Mouse (Mus musculus) CH12.LX (cell line): ENCODE results near the gene Cct3. TPM values are rescaled to one million over a fixed set of nuclear protein-coding genes. Genes with fewer than 3 reads are reported as not detected.

Experiments
- DNase-seq: peaks from one replicate; pipeline ENCODE4 v3.0.0-alpha.2; 2013; ENCODE audit errors: extremely low read depth
- H3K27ac ChIP-seq: 2 replicates; pipeline ENCODE4 v1.5.1; 2012; ENCODE audit warnings: low read depth, mild to moderate bottlenecking, control low read depth, moderate library complexity; ENCODE audit not compliant: insufficient read depth
- H3K27me3 ChIP-seq: replicated peaks from 2 replicates; pipeline ENCODE3; 2012; ENCODE audit warnings: inconsistent platforms
- H3K36me3 ChIP-seq, 2 experiments: replicated peaks in 1 of 2; 2 replicates each; pipeline versions ENCODE3 to v1.6.1; 2012; ENCODE audit warnings: inconsistent platforms in 1 of 2, low read length in 1 of 2, mild to moderate bottlenecking in 1 of 2, mixed read lengths in 1 of 2, moderate library complexity in 1 of 2; ENCODE audit not compliant: control insufficient read depth in 1 of 2, insufficient read depth in 1 of 2
- H3K4me1 ChIP-seq, 2 experiments: 2 replicates each; pipeline ENCODE4 v1.6.1; 2012; ENCODE audit warnings: inconsistent platforms in 1 of 2, moderate library complexity in 1 of 2; ENCODE audit not compliant: insufficient read depth in 2 of 2, control insufficient read depth in 1 of 2
- H3K4me2 ChIP-seq: 2 replicates; pipeline ENCODE4 v1.6.1; 2012; ENCODE audit warnings: low read depth, mild to moderate bottlenecking, control low read depth; ENCODE audit not compliant: poor library complexity, insufficient read depth, severe bottlenecking
- H3K4me3 ChIP-seq, 3 experiments: fragments of 150-350 bp in 1 of 3; sonication (generic) in 1 of 3; replicated peaks in 1 of 3; 2 replicates each; pipeline versions ENCODE3 to v1.5.1; 2011 to 2012; ENCODE audit warnings: low read depth in 2 of 3, low read length in 2 of 3, mild to moderate bottlenecking in 2 of 3, moderate library complexity in 2 of 3, control low read depth in 1 of 3, improper control_type of control experiment in 1 of 3, inconsistent platforms in 1 of 3, mixed read lengths in 1 of 3; ENCODE audit not compliant: poor library complexity in 1 of 3
- H3K79me2 ChIP-seq: replicated peaks from 2 replicates; pipeline ENCODE4 v1.6.1; 2012; ENCODE audit warnings: mild to moderate bottlenecking, moderate library complexity; ENCODE audit not compliant: control insufficient read depth, poor library complexity, insufficient read depth, severe bottlenecking; ENCODE audit errors: extremely low read depth
- H3K9ac ChIP-seq: 2 replicates; pipeline ENCODE4 v1.6.1; 2012; ENCODE audit warnings: low read depth, mild to moderate bottlenecking, control low read depth, moderate library complexity; ENCODE audit not compliant: insufficient read depth
- H3K9me3 ChIP-seq: replicated peaks from 2 replicates; pipeline ENCODE3; 2012; ENCODE audit warnings: low read length, inconsistent platforms, mixed read lengths
- BHLHE40 ChIP-seq: IDR thresholded peaks from 2 replicates; pipeline ENCODE4 v1.6.1; 2011; ENCODE audit warnings: mild to moderate bottlenecking, low read depth, low read length, improper control_type of control experiment
- CHD1 ChIP-seq: IDR thresholded peaks from 2 replicates; pipeline ENCODE4 v1.6.1; 2012; ENCODE audit warnings: low read depth, low read length, improper control_type of control experiment, inconsistent platforms
- CHD2 ChIP-seq: IDR thresholded peaks from 2 replicates; pipeline ENCODE4 v1.6.1; 2011; ENCODE audit warnings: low read length, improper control_type of control experiment
- CTCF ChIP-seq, 2 experiments: IDR thresholded peaks in 1 of 2; conservative IDR thresholded peaks in 1 of 2; 2 replicates each; pipeline ENCODE4 v1.5.1; 2011 to 2012; ENCODE audit warnings: low read depth in 2 of 2, low read length in 2 of 2, improper control_type of control experiment in 1 of 2, inconsistent platforms in 1 of 2, mild to moderate bottlenecking in 1 of 2, moderate library complexity in 1 of 2
- E2F4 ChIP-seq: IDR thresholded peaks from 2 replicates; pipeline ENCODE4 v1.6.1; 2011; ENCODE audit warnings: low read depth, low read length, improper control_type of control experiment; ENCODE audit not compliant: insufficient replicate concordance
- ELF1 ChIP-seq: IDR thresholded peaks from 2 replicates; pipeline ENCODE4 v1.6.1; 2014; ENCODE audit warnings: low read depth, mild to moderate bottlenecking, inconsistent platforms, low read length, improper control_type of control experiment
- EP300 ChIP-seq: IDR thresholded peaks from 2 replicates; pipeline ENCODE4 v1.6.1; 2011; ENCODE audit warnings: low read length, improper control_type of control experiment
- ETS1 ChIP-seq: conservative IDR thresholded peaks from 2 replicates; pipeline ENCODE4 v1.6.1; 2012; ENCODE audit warnings: low read depth, mild to moderate bottlenecking, inconsistent platforms, low read length, improper control_type of control experiment, moderate library complexity
- GABPA ChIP-seq: IDR thresholded peaks from 2 replicates; pipeline ENCODE4 v1.6.1; 2012; ENCODE audit warnings: low read depth, low read length, improper control_type of control experiment, inconsistent platforms; ENCODE audit not compliant: insufficient replicate concordance
- HCFC1 ChIP-seq: IDR thresholded peaks from 2 replicates; pipeline ENCODE4 v1.6.1; 2012; ENCODE audit warnings: low read depth, mild to moderate bottlenecking, inconsistent platforms, low read length, improper control_type of control experiment
- IRF4 ChIP-seq: IDR thresholded peaks from 2 replicates; pipeline ENCODE4 v1.6.1; 2014; ENCODE audit warnings: low read depth, mild to moderate bottlenecking, inconsistent platforms, low read length, improper control_type of control experiment
- JUN ChIP-seq: IDR thresholded peaks from 2 replicates; pipeline ENCODE4 v1.6.1; 2011; ENCODE audit warnings: low read depth, mild to moderate bottlenecking, low read length, improper control_type of control experiment, moderate library complexity; ENCODE audit not compliant: insufficient read depth
- JUND ChIP-seq: conservative IDR thresholded peaks from 2 replicates; pipeline ENCODE4 v1.6.1; 2011; ENCODE audit warnings: low read depth, low read length, improper control_type of control experiment
- KAT2A ChIP-seq: IDR thresholded peaks from 2 replicates; pipeline ENCODE4 v1.6.1; 2012; ENCODE audit warnings: low read length, improper control_type of control experiment, inconsistent platforms; ENCODE audit not compliant: insufficient replicate concordance
- MAFK ChIP-seq: IDR thresholded peaks from 2 replicates; pipeline ENCODE4 v1.6.1; 2011; ENCODE audit warnings: low read length, improper control_type of control experiment; ENCODE audit not compliant: insufficient replicate concordance
- MAX ChIP-seq: IDR thresholded peaks from 2 replicates; pipeline ENCODE4 v1.6.1; 2011; ENCODE audit warnings: low read length, improper control_type of control experiment
- MAZ ChIP-seq: IDR thresholded peaks from 2 replicates; pipeline ENCODE4 v1.6.1; 2012; ENCODE audit warnings: low read depth, mild to moderate bottlenecking, inconsistent platforms, low read length, improper control_type of control experiment, moderate library complexity
- MEF2A ChIP-seq: IDR thresholded peaks from 2 replicates; pipeline ENCODE4 v1.6.1; 2014; ENCODE audit warnings: low read depth, mild to moderate bottlenecking, inconsistent platforms, low read length, improper control_type of control experiment, borderline replicate concordance
- MXI1 ChIP-seq: IDR thresholded peaks from 2 replicates; pipeline ENCODE4 v1.6.1; 2011; ENCODE audit warnings: mild to moderate bottlenecking, low read depth, low read length, improper control_type of control experiment
- MYC ChIP-seq: IDR thresholded peaks from 2 replicates; pipeline ENCODE4 v1.6.1; 2011; ENCODE audit warnings: low read depth, mild to moderate bottlenecking, improper control_type of control experiment, low read length
- NELFE ChIP-seq: IDR thresholded peaks from 2 replicates; pipeline ENCODE4 v1.6.1; 2011; ENCODE audit warnings: low read depth, low read length, improper control_type of control experiment
- NRF1 ChIP-seq: IDR thresholded peaks from 2 replicates; pipeline ENCODE4 v1.6.1; 2014; ENCODE audit warnings: low read depth, mild to moderate bottlenecking, inconsistent platforms, low read length, improper control_type of control experiment, moderate library complexity
- PAX5 ChIP-seq: IDR thresholded peaks from 2 replicates; pipeline ENCODE4 v1.6.1; 2012; ENCODE audit warnings: low read length, inconsistent platforms, mixed read lengths
- POLR2A ChIP-seq: IDR thresholded peaks from 2 replicates; pipeline ENCODE4 v1.6.1; 2011; ENCODE audit warnings: low read depth, mild to moderate bottlenecking, improper control_type of control experiment, low read length
- POLR2AphosphoS2 ChIP-seq: IDR thresholded peaks from 2 replicates; pipeline ENCODE4 v1.6.1; 2011; ENCODE audit warnings: low read depth, low read length, improper control_type of control experiment
- RAD21 ChIP-seq: IDR thresholded peaks from 2 replicates; pipeline ENCODE4 v1.6.1; 2011; ENCODE audit warnings: low read depth, mild to moderate bottlenecking, low read length, improper control_type of control experiment, moderate library complexity
- RCOR1 ChIP-seq: conservative IDR thresholded peaks from 2 replicates; pipeline ENCODE4 v1.6.1; 2012; ENCODE audit warnings: low read depth, mild to moderate bottlenecking, inconsistent platforms, low read length, improper control_type of control experiment
- SIN3A ChIP-seq: IDR thresholded peaks from 2 replicates; pipeline ENCODE4 v1.6.1; 2012; ENCODE audit warnings: low read length, improper control_type of control experiment, inconsistent platforms
- SMC3 ChIP-seq: IDR thresholded peaks from 2 replicates; pipeline ENCODE4 v1.6.1; 2011; ENCODE audit warnings: low read depth, low read length, improper control_type of control experiment
- TBP ChIP-seq: conservative IDR thresholded peaks from 2 replicates; pipeline ENCODE4 v1.6.1; 2011; ENCODE audit warnings: low read depth, low read length, improper control_type of control experiment
- TCF12 ChIP-seq: IDR thresholded peaks from 2 replicates; pipeline ENCODE4 v1.6.1; 2014; ENCODE audit warnings: low read depth, mild to moderate bottlenecking, inconsistent platforms, low read length, improper control_type of control experiment
- UBTF ChIP-seq: IDR thresholded peaks from 2 replicates; pipeline ENCODE4 v1.6.1; 2012; ENCODE audit warnings: low read depth, mild to moderate bottlenecking, inconsistent platforms, low read length, improper control_type of control experiment, moderate library complexity
- USF1 ChIP-seq: IDR thresholded peaks from 2 replicates; pipeline ENCODE4 v1.6.1; 2014; ENCODE audit warnings: low read depth, mild to moderate bottlenecking, inconsistent platforms, low read length, improper control_type of control experiment
- USF2 ChIP-seq: conservative IDR thresholded peaks from 2 replicates; pipeline ENCODE4 v1.6.1; 2011; ENCODE audit warnings: low read depth, low read length, improper control_type of control experiment
- ZC3H11A ChIP-seq: IDR thresholded peaks from 2 replicates; pipeline ENCODE4 v1.6.1; 2012; ENCODE audit warnings: low read depth, mild to moderate bottlenecking, inconsistent platforms, low read length, improper control_type of control experiment
- ZKSCAN1 ChIP-seq: IDR thresholded peaks from 2 replicates; pipeline ENCODE4 v1.6.1; 2012; ENCODE audit warnings: low read depth, inconsistent platforms, low read length, improper control_type of control experiment, borderline replicate concordance
- ZMIZ1 ChIP-seq: IDR thresholded peaks from 2 replicates; pipeline ENCODE4 v1.6.1; 2012; ENCODE audit warnings: low read depth, mild to moderate bottlenecking, inconsistent platforms, low read length, improper control_type of control experiment
- ZNF384 ChIP-seq: IDR thresholded peaks from 2 replicates; pipeline ENCODE4 v1.6.1; 2012; ENCODE audit warnings: low read depth, low read length, improper control_type of control experiment, inconsistent platforms
- dilution Hi-C: fragments of 300-500 bp; cut with MboI; formaldehyde crosslinking; loops from 2 replicates; pipeline ENCODE4 v1.14.3; 2020; ENCODE audit warnings: low sequenced_read_pairs; ENCODE audit not compliant: extremely low pct_unique_long_range_greater_than_20kb, extremely low pct_ligation_motif_present
- in situ Hi-C: fragments of 300-500 bp; cut with MboI; formaldehyde crosslinking; loops from 3 replicates; pipeline ENCODE4 v1.14.3; 2019; ENCODE audit warnings: low sequenced_read_pairs, low pct_ligation_motif_present, low pct_unique_long_range_greater_than_20kb, mixed read lengths
- polyA plus RNA-seq: library from polyadenylated mRNA; unstranded; fragments of >175 nt; gene quantifications from 2 replicates; pipeline ENCODE4 v1.2.1, GENCODE M21; 2012; ENCODE audit warnings: low read depth; ENCODE audit not compliant: insufficient read length
- total RNA-seq, 2 experiments: library from RNA; depleted of rRNA; stranded (reverse); fragments of 300-350 nt in 1 of 2; fragments of >200 nt in 1 of 2; gene quantifications; 2 replicates each; pipeline ENCODE4 v1.2.3; 2012 to 2014

Cct3 gene
- total RNA-seq (2012; rRNA removed) (755 and 1,009 TPM in 2 replicates), total RNA-seq (2014; rRNA removed) (742 and 817 TPM in 2 replicates), polyA plus RNA-seq (546 and 579 TPM in 2 replicates)

DNA sequence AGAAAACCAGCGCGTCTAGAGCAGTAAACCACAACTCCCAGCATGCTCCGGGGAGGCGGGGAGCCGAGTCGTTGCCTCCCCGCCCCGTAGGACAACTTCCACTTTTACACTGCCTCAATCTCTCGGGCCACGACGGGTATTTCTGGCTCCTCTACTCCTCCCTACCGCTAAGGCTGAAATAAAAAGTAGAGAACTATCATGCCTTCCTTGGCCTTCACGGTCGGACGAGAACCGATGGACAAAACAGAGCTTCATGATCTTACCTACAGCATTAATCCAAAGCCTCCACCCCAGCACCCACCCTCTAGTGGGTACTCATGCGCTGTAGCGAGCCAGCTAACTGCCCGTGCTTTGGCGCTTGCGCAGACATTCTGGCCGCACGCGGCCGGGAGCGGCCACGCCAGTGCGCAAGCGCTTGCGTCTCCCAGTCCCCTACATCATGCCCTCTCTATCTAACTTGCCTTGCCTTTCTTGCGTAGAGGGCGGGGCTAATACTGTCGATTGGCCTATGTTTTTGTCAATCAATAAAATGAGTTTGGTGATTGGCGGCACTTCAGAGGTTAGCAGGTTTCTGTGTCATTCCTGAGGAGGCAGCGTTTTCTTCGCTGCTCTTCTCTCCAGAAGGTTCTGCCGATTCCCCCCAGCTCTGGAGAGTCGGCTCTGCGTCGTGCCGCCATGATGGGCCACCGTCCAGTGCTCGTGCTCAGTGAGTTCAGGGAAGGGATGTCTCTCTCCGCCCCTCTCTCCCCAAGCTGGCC, at the start of gene Cct3, which contains the start of gene Tsacc:
Gene Cct3, plus strand, starts transcription at position 556 of the 758 bp plus-strand sequence.
Gene Tsacc, minus strand, starts transcription at position 439 of the 758 bp plus-strand sequence.
- H3K4me3 ChIP-seq, result peak within 1 kb of the TSS; percentile 82 to 98 (median 95)
- no peaks in the 10 kb centered on the region for H3K27me3 ChIP-seq
- no peaks in the 10 kb centered on the region for H3K9me3 ChIP-seq
- DNase-seq, result peak; percentile 99
- H3K9ac ChIP-seq, result peak within 1 kb of the TSS; percentile 86
- peaks cover 43% of the 10 kb centered on the region for H3K79me2 ChIP-seq
- H3K27ac ChIP-seq, result peak within 1 kb of the TSS; percentile 90
- peaks cover 25 to 42% of the 10 kb centered on the region in 2 experiments for H3K36me3 ChIP-seq
- in situ Hi-C loops, result loop anchor here (5.0 kb wide), 1 partner anchor 36 kb away; no protein-coding TSS in a partner anchor
- H3K4me1 ChIP-seq, result peaks cover 0 to 28% of the 10 kb centered on the region in 2 experiments; a peak in 3 of 4 replicates
- dilution Hi-C loops, result no loop called here
- peak within 1 kb of the TSS; percentile 100 for H3K4me2 ChIP-seq
- TF ChIP-seq MYC, result peak; percentile 78
- TF ChIP-seq IRF4, result peak; percentile 26; the same call in 1 of the 2 replicates
- TF ChIP-seq TBP, result peak; percentile 95
- no peak; the same call in 1 of the 2 replicates for TF ChIP-seq ELF1
- TF ChIP-seq JUN, result no peak
- peak; percentile 72; the same call in 1 of the 2 replicates for TF ChIP-seq KAT2A
- TF ChIP-seq MAFK, result no peak
- TF ChIP-seq E2F4, result no peak
- 0 out of 4 replicates have a peak, but pooled peaks of 1 of the 2 experiments have one; percentile 9 for TF ChIP-seq CTCF (conservative IDR thresholded peaks at IDR 0.05 in 1 of 2, IDR thresholded peaks at IDR 0.05 in 1 of 2; ENCODE audit: low read depth in 2 of 2, low read length in 2 of 2)
- peak; percentile 71; the same call in 1 of the 2 replicates for TF ChIP-seq NELFE
- TF ChIP-seq JUND, result no peak
- peak; percentile 94 for TF ChIP-seq POLR2A
- TF ChIP-seq ZNF384, result no peak
- TF ChIP-seq PAX5, result no peak
- TF ChIP-seq GABPA, result no peak; the same call in 1 of the 2 replicates
- no peak for TF ChIP-seq UBTF
- no peak for TF ChIP-seq SMC3
- no peak for TF ChIP-seq USF2
- TF ChIP-seq BHLHE40, result peak; percentile 57; the same call in 1 of the 2 replicates
- peak; percentile 70; the same call in 1 of the 2 replicates for TF ChIP-seq POLR2AphosphoS2
- no peak for TF ChIP-seq RAD21
- TF ChIP-seq USF1, result no peak
- no peak for TF ChIP-seq ZC3H11A
- TF ChIP-seq MAZ, result peak; percentile 46; the same call in 1 of the 2 replicates
- no peak for TF ChIP-seq EP300
- no peak for TF ChIP-seq CHD1
- TF ChIP-seq CHD2, result peak; percentile 95
- peak; percentile 47; the same call in 1 of the 2 replicates for TF ChIP-seq MAX
- peak; percentile 98 for TF ChIP-seq NRF1
- no peak for TF ChIP-seq RCOR1
- TF ChIP-seq TCF12, result peak; percentile 76
- no peak for TF ChIP-seq MEF2A
- TF ChIP-seq ZMIZ1, result no peak; the same call in 1 of the 2 replicates
- TF ChIP-seq ZKSCAN1, result no peak
- no peak for TF ChIP-seq MXI1
- TF ChIP-seq HCFC1, result peak; percentile 85
- peak; percentile 79; the same call in 1 of the 2 replicates for TF ChIP-seq SIN3A
- TF ChIP-seq ETS1, result no peak
